Mouse (Mus musculus) erythroblast, embryonic 14.5 days (primary cell): Measurements from ENCODE around the gene Pf4.

ENCODE experiments used
- GATA1 ChIP-seq: IDR thresholded peaks from 2 replicates; pipeline ENCODE4 v1.6.1; 2012; ENCODE audit warnings: low read length, inconsistent platforms, mixed read lengths
- TAL1 ChIP-seq: IDR thresholded peaks from 3 replicates; pipeline ENCODE4 v1.6.1; 2012; ENCODE audit warnings: low read length, inconsistent platforms, mixed read lengths

- TF ChIP-seq TAL1 (no peak), GATA1 (no peak)
Measured at GRCm38 (mm10) chr5:90806050-90806449, 33.8 kb downstream of the Pf4 start.
